Mouse (Mus musculus): ENCODE data around the gene Daglb. TPM values are rescaled to one million over a fixed set of nuclear protein-coding genes. Genes with fewer than 3 reads are reported as not detected.

Gene Daglb
- 9.0 TPM in 2 replicates for polyA plus RNA-seq (2014; fragmentation: Nextera tagmentation; extraction: Ambion mirVana)

DNA sequence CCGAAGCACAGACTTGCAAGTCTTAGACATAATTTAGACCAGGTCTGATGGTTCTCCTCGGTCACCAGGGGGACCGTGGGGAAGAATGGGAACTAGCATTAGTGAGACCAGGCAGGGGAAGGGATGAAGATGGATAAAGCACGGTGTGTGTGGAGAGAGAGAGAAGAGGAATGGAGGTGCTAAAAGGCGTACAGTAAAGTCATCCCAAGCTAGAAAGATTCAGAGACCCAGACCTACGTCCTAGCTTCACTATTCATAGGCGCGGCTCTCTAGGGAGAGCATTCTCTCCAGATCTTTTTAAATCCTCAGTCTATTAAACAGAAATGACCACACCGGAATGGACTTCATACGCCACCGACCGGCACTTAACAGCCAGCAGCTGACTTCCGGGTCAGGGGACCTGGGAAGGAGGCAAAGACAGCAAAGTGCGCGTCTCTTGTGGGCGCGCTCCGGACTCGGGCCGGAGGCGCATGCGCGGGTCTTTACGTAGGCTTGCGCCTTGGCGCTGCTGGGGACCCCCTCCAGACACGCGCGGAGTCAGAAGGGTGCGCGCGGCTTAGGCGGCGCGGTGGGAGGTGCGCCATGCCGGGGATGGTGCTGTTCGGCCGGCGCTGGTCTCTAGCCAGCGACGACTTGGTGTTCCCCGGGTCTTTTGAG is at the start of gene Daglb:
Daglb (plus strand) TSS at position 485 of the 657 bp plus-strand sequence.
- H3K4me3 ChIP-seq (ENCODE audit: low read depth, low read length): peak within 1 kb of the TSS; percentile 79
- H3K27me3 ChIP-seq (ENCODE audit: control insufficient read depth, insufficient read depth, low read length): no peaks in the 10 kb centered on the region
- H3K4me2 ChIP-seq (replicated peaks; ENCODE audit: low read depth, low read length): peak within 1 kb of the TSS; percentile 90
- ATAC-seq (ENCODE audit: insufficient number of reproducible peaks, insufficient read depth, low FRiP score, low read depth): peak; percentile 95
- WGBS: 2% methylated on average over 43 of the region's 43 CpGs
- peak within 1 kb of the TSS; percentile 47 for H3K9ac ChIP-seq (replicated peaks; ENCODE audit: low read depth, low read length)
- H3K27ac ChIP-seq (ENCODE audit: low read length): 0 out of 2 replicates have a peak within 1 kb of the TSS, but pooled peaks have one; percentile 10
- H3K36me3 ChIP-seq (ENCODE audit: control insufficient read depth, insufficient read depth, low read length): no peaks in the 10 kb centered on the region
- no peaks in the 10 kb centered on the region for H3K9me3 ChIP-seq (ENCODE audit: control insufficient read depth, low read depth, low read length)
- H3K4me1 ChIP-seq (ENCODE audit: control insufficient read depth, insufficient read depth, low read length): no peaks in the 10 kb centered on the region

DNA sequence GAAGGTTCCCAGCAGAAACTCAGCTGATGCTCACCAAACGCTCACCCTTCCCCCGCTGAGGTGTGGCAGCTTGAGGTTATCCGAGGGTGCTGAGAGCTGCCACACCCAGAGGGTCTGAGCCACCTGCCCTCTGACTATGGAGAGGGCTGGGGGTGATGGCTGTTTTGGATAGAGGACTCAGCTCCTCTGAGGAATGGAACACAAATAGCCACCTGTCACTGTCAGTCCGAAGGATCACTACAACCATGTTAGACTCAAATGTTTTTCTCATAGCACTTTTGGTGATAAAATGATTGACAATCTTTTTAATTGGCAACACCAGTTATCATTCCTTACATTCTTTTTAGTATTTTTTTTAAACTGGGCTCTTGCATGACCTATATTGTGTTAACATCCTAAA is 42.9 kb upstream of the Daglb start:
- Histone ChIP-seq H3K4me1 (ENCODE audit: control insufficient read depth, insufficient read depth, low read length) (no peaks in the 10 kb centered on the region), H3K4me2 (replicated peaks; ENCODE audit: low read depth, low read length) (no peak overlapping the region), H3K27me3 (ENCODE audit: control insufficient read depth, insufficient read depth, low read length) (no peaks in the 10 kb centered on the region), H3K4me3 (ENCODE audit: low read depth, low read length) (no peak overlapping the region), H3K27ac (ENCODE audit: low read length) (no peak overlapping the region), H3K9ac (replicated peaks; ENCODE audit: low read depth, low read length) (no peak overlapping the region), H3K36me3 (ENCODE audit: control insufficient read depth, insufficient read depth, low read length) (peaks cover 56% of the 10 kb centered on the region), H3K9me3 (ENCODE audit: control insufficient read depth, low read depth, low read length) (no peaks in the 10 kb centered on the region)
- 79% methylated on average over 4 of the region's 4 CpGs for WGBS
- ATAC-seq (ENCODE audit: insufficient number of reproducible peaks, insufficient read depth, low FRiP score, low read depth): no peak

- ATAC-seq (ENCODE audit: insufficient number of reproducible peaks, insufficient read depth, low FRiP score, low read depth): no peak
- Histone ChIP-seq H3K9ac (replicated peaks; ENCODE audit: low read depth, low read length) (no peak overlapping the region), H3K36me3 (ENCODE audit: control insufficient read depth, insufficient read depth, low read length) (peaks cover 42% of the 10 kb centered on the region), H3K9me3 (ENCODE audit: control insufficient read depth, low read depth, low read length) (no peaks in the 10 kb centered on the region), H3K27ac (ENCODE audit: low read length) (no peak overlapping the region), H3K27me3 (ENCODE audit: control insufficient read depth, insufficient read depth, low read length) (no peaks in the 10 kb centered on the region), H3K4me2 (replicated peaks; ENCODE audit: low read depth, low read length) (no peak overlapping the region), H3K4me3 (ENCODE audit: low read depth, low read length) (no peak overlapping the region), H3K4me1 (ENCODE audit: control insufficient read depth, insufficient read depth, low read length) (no peaks in the 10 kb centered on the region)
- WGBS: 66% methylated on average over 4 of the region's 4 CpGs
Observed at GRCm38 (mm10) chr5:143422990-143423389, 41.4 kb upstream of the Daglb start.

- no peak overlapping the region for H3K27ac ChIP-seq (ENCODE audit: low read length)
- peaks cover 31% of the 10 kb centered on the region for H3K36me3 ChIP-seq (ENCODE audit: control insufficient read depth, insufficient read depth, low read length)
- H3K4me3 ChIP-seq (ENCODE audit: low read depth, low read length): no peak overlapping the region
- no peak overlapping the region for H3K9ac ChIP-seq (replicated peaks; ENCODE audit: low read depth, low read length)
- no peaks in the 10 kb centered on the region for H3K4me1 ChIP-seq (ENCODE audit: control insufficient read depth, insufficient read depth, low read length)
- 25% methylated on average over 6 of the region's 6 CpGs for WGBS
- no peaks in the 10 kb centered on the region for H3K27me3 ChIP-seq (ENCODE audit: control insufficient read depth, insufficient read depth, low read length)
- H3K9me3 ChIP-seq (ENCODE audit: control insufficient read depth, low read depth, low read length): no peaks in the 10 kb centered on the region
- ATAC-seq (ENCODE audit: insufficient number of reproducible peaks, insufficient read depth, low FRiP score, low read depth): peak; percentile 18; the same call in 1 of the 2 replicates
- H3K4me2 ChIP-seq (replicated peaks; ENCODE audit: low read depth, low read length): no peak overlapping the region
Observed at GRCm38 (mm10) chr5:143423899-143424519, 40.4 kb upstream of the Daglb start.

DNA sequence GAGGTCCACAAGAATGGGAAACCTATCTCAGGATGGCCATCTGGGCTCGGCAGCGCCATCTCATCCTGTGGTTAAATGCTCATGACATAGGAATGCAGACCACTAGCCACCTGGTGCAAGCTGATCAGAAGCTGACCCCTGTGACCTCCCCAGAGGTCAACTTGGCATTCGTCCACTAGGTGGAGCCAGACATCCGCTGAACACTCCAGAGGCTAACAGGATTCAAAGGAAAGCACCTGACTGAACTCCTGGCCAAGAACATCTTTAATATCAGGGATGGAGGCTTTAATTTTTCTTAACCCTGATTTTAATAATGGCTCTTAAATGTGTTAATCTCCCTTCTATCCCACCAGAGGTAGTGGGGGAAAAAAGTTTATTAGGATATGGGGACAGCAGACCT is 30.0 kb upstream of the Daglb start:
- H3K4me2 ChIP-seq (replicated peaks; ENCODE audit: low read depth, low read length): no peak overlapping the region
- no peaks in the 10 kb centered on the region for H3K4me1 ChIP-seq (ENCODE audit: control insufficient read depth, insufficient read depth, low read length)
- H3K4me3 ChIP-seq (ENCODE audit: low read depth, low read length): no peak overlapping the region
- no peak overlapping the region for H3K9ac ChIP-seq (replicated peaks; ENCODE audit: low read depth, low read length)
- H3K36me3 ChIP-seq (ENCODE audit: control insufficient read depth, insufficient read depth, low read length): no peaks in the 10 kb centered on the region
- no peaks in the 10 kb centered on the region for H3K27me3 ChIP-seq (ENCODE audit: control insufficient read depth, insufficient read depth, low read length)
- WGBS: 5% methylated on average over 4 of the region's 4 CpGs
- ATAC-seq (ENCODE audit: insufficient number of reproducible peaks, insufficient read depth, low FRiP score, low read depth): no peak
- no peaks in the 10 kb centered on the region for H3K9me3 ChIP-seq (ENCODE audit: control insufficient read depth, low read depth, low read length)
- no peak overlapping the region for H3K27ac ChIP-seq (ENCODE audit: low read length)

GRCm38 (mm10) chr5:143441298-143441697 is 23.1 kb upstream of the Daglb start:
- no peak overlapping the region for H3K27ac ChIP-seq (ENCODE audit: low read length)
- 71% methylated on average over 3 of the region's 3 CpGs for WGBS
- H3K9ac ChIP-seq (replicated peaks; ENCODE audit: low read depth, low read length): no peak overlapping the region
- H3K4me2 ChIP-seq (replicated peaks; ENCODE audit: low read depth, low read length): no peak overlapping the region
- H3K9me3 ChIP-seq (ENCODE audit: control insufficient read depth, low read depth, low read length): no peaks in the 10 kb centered on the region
- H3K27me3 ChIP-seq (ENCODE audit: control insufficient read depth, insufficient read depth, low read length): no peaks in the 10 kb centered on the region
- no peaks in the 10 kb centered on the region for H3K4me1 ChIP-seq (ENCODE audit: control insufficient read depth, insufficient read depth, low read length)
- ATAC-seq (ENCODE audit: insufficient number of reproducible peaks, insufficient read depth, low FRiP score, low read depth): no peak
- H3K4me3 ChIP-seq (ENCODE audit: low read depth, low read length): no peak overlapping the region
- no peaks in the 10 kb centered on the region for H3K36me3 ChIP-seq (ENCODE audit: control insufficient read depth, insufficient read depth, low read length)

DNA sequence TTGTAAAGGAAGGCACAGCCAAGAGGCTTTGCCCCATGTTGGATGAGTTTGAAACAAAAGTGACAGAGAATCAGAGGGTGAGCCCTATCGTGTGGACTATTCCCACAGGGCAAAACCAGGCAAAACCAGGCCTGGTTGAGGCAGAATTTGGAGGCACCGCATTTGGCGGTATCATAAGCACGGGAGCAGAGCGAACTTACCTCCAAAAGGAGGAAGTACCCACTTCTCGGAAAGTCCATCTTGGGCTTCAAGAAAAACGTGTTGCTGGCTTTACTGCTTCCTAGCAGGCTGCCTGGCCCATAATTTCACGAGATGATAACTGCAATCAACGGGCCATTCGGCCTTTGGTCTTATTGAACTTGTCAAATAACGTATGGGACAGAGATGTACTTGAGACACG is 22.6 kb upstream of the Daglb start:
- Histone ChIP-seq H3K9me3 (ENCODE audit: control insufficient read depth, low read depth, low read length) (no peaks in the 10 kb centered on the region), H3K4me2 (replicated peaks; ENCODE audit: low read depth, low read length) (no peak overlapping the region), H3K9ac (replicated peaks; ENCODE audit: low read depth, low read length) (no peak overlapping the region), H3K36me3 (ENCODE audit: control insufficient read depth, insufficient read depth, low read length) (no peaks in the 10 kb centered on the region), H3K4me3 (ENCODE audit: low read depth, low read length) (no peak overlapping the region), H3K4me1 (ENCODE audit: control insufficient read depth, insufficient read depth, low read length) (no peaks in the 10 kb centered on the region), H3K27me3 (ENCODE audit: control insufficient read depth, insufficient read depth, low read length) (no peaks in the 10 kb centered on the region), H3K27ac (ENCODE audit: low read length) (no peak overlapping the region)
- no peak for ATAC-seq (ENCODE audit: insufficient number of reproducible peaks, insufficient read depth, low FRiP score, low read depth)
- whole genome bisulfite sequencing: 83% methylated on average over 12 of the region's 12 CpGs

DNA sequence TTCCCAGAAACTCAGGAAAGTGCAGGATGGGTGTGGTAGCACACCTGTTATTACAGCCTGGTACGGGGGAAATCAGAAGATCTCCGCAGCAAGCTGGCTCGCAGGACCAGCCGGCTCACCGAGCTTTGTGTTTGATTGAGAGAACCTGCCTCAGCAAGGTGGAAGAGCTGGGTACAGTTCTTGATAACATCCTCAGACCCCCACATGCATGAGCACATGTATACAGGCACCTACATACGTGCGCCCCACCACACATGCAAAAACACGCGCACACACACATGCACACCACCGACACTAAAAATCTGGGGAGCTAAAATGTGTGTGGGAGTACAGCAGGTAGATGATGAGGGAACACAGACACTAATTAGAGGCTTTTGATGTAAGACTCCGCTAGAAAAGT is 713 bp upstream of the Daglb start:
- WGBS: 79% methylated on average over 11 of the region's 11 CpGs
- Histone ChIP-seq H3K9ac (replicated peaks; ENCODE audit: low read depth, low read length) (peak overlapping the region; percentile 47), H3K4me3 (ENCODE audit: low read depth, low read length) (peak overlapping the region; percentile 79), H3K4me2 (replicated peaks; ENCODE audit: low read depth, low read length) (peak overlapping the region; percentile 90), H3K27ac (ENCODE audit: low read length) (no peak overlapping the region), H3K9me3 (ENCODE audit: control insufficient read depth, low read depth, low read length) (no peaks in the 10 kb centered on the region), H3K36me3 (ENCODE audit: control insufficient read depth, insufficient read depth, low read length) (no peaks in the 10 kb centered on the region), H3K4me1 (ENCODE audit: control insufficient read depth, insufficient read depth, low read length) (no peaks in the 10 kb centered on the region), H3K27me3 (ENCODE audit: control insufficient read depth, insufficient read depth, low read length) (no peaks in the 10 kb centered on the region)
- ATAC-seq (ENCODE audit: insufficient number of reproducible peaks, insufficient read depth, low FRiP score, low read depth): no peak

Measured in stomach, embryonic 14.5 days (tissue).